Mouse (Mus musculus) cortical plate, adult 2 months (tissue): Measurements from ENCODE around the gene Kif26b. TPM values are rescaled to one million over a fixed set of nuclear protein-coding genes. Genes with fewer than 3 reads are reported as not detected.

Source experiments
- H3K27ac ChIP-seq: fragments of 200-500 bp; 2 replicates; pipeline ENCODE4 v1.5.1; 2012; ENCODE audit warnings: low read length, control low read depth, inconsistent platforms; ENCODE audit not compliant: insufficient read depth
- H3K4me1 ChIP-seq: fragments of 200-500 bp; 2 replicates; pipeline ENCODE4 v1.6.1; 2011; ENCODE audit warnings: low read length; ENCODE audit not compliant: control insufficient read depth, insufficient read depth
- H3K4me3 ChIP-seq: fragments of 200-500 bp; 2 replicates; pipeline ENCODE4 v1.5.1; 2011; ENCODE audit warnings: mild to moderate bottlenecking, low read length, control low read depth; ENCODE audit not compliant: insufficient read depth
- CTCF ChIP-seq: fragments of 200-500 bp; IDR thresholded peaks from 2 replicates; pipeline ENCODE4 v1.5.1; 2011; ENCODE audit warnings: mild to moderate bottlenecking, control low read depth, low read length; ENCODE audit not compliant: insufficient read depth; ENCODE audit errors: extremely low read depth
- POLR2A ChIP-seq: fragments of 200-500 bp; IDR thresholded peaks from 2 replicates; pipeline ENCODE4 v1.6.1; 2011; ENCODE audit warnings: mild to moderate bottlenecking, low read length, control low read depth; ENCODE audit not compliant: insufficient read depth; ENCODE audit errors: extremely low read depth
- polyA plus RNA-seq: library from polyadenylated mRNA; depleted of rRNA; stranded (reverse); fragments of >200 nt; gene quantifications from 2 replicates; pipeline ENCODE4 v1.2.3, GENCODE M21; 2012; rRNA removed

Gene Kif26b
- polyA plus RNA-seq, 1 experiment = 1.9 TPM

DNA sequence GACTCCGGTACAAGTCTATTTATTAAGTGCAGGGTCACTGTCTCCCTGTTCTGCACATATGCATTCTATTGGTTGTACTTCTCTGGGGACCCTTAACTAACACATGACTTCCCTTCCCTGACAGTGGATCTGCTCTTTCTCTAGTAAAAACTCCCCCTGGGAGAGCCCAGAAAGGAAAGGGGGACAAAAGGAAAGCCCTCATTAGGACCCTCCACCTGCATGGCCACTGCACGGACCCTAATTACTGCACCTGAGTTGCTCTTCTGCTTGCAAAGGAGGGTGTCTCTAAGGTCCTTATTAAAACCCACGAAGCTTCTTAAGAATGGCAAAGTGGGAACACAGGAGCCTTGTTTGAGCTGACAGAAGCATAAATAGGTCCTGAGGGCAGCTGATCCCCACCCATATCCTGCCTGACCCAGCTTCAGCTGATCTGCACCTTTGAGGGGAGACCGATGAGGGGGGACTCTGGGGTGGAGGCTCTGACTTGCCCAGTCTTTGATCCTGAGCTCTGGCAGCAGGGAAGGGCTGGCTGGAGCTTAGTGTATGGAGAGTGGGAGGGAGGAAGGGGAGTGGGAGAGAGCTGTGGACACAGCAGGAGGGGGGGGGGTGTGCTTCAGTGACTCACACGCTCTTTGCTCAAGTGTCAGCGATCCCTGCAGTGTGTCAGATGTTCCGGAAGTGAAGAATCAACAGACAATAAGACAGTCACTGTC is 413.5 kb downstream of the Kif26b start:
- H3K27ac ChIP-seq = no peak overlapping the region
- TF ChIP-seq CTCF = no peak
- no peak for TF ChIP-seq POLR2A
- no peaks in the 10 kb centered on the region for H3K4me1 ChIP-seq
- no peak overlapping the region for H3K4me3 ChIP-seq

DNA sequence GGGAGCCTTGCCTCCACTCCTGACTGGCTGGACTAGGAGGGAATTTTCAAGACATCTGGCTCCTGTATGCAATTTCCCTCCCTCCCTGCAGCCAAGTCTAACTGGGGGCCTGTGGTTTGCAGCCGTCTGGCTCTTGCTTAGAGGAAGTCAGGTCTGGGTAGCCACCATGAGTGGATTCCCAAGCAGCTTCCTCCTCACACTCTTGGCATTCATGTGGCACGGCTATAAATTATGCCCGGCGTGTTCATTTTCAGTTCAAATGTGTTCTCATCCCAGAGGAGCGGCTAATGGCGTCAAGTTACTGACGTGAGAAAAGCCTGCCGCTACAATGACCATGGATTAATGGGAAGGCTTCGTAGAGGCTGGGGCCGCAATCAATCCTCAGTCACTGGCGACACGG is 424.0 kb downstream of the Kif26b start:
- TF ChIP-seq CTCF (no peak), POLR2A (no peak)
- no peaks in the 10 kb centered on the region for H3K4me1 ChIP-seq
- no peak overlapping the region for H3K4me3 ChIP-seq
- no peak overlapping the region for H3K27ac ChIP-seq

DNA sequence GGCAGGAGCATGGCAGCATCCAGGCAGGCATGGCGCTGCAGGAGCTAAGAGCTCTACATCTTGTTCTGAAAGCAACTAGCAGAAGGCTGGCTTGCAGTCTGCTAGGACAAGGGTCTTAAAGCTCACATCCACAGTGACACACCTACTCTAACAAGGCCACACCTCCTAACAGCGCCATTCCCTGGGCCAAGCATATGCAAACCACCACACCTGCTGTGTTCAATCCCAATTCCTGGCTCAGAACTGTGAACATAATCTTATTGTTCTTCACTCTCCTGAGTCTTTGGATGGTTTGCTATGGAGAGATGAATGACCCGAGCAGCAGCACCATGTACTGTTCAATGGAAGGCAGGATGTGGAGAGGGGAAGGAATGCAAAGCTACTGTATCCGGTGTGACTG is 429.7 kb downstream of the Kif26b start:
- Histone ChIP-seq H3K4me1 (no peaks in the 10 kb centered on the region), H3K4me3 (no peak overlapping the region), H3K27ac (no peak overlapping the region)
- no peak for TF ChIP-seq POLR2A
- no peak for TF ChIP-seq CTCF

DNA sequence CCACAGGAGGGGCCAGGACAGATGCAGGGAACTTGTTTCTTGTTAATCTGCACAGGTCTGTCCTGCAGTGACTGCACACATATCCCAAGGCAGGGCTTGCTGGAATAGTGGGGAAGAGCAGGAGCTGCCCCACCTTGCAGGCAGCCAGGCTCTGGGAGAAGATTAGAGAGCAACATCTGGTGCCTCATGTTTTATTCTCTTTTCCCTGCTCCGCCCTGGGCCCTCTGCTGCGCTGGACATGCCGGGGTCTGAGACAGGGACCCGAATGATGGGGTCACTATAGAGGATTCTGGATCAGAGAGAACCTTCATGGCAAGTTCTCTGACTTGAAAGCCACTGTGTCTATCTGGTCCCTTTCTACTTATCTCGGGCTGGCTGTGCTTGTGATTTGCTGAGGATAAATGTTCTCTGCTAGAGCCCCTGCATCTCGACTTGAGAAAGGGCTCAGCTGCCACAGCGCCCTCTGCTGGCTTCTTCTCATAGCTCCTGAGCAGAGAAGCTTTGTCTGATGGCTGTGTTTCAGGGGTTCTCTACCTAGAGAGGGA is 431.2 kb downstream of the Kif26b start:
- Histone ChIP-seq H3K4me1 (no peaks in the 10 kb centered on the region), H3K4me3 (no peak overlapping the region), H3K27ac (no peak overlapping the region)
- TF ChIP-seq POLR2A = no peak
- peak; percentile 69 for TF ChIP-seq CTCF

DNA sequence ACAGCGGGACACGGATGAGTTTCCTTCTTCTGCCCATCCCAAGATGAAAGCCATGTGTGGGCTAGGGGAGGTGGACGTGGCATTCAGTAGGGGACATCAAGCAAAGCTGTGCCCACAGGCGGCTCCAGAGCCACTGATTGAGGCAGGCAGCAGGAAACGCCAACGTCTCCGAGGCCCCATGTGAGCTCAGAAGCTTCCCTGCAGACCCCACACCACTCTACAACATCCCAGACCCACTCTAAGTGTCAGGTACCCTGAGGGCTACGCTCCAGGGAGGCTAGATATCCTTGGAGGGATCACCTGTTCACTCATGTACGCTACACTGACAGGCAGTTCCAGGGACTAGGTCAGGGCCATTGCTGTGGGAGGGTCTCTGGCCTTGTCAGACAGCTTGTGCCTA is 432.7 kb downstream of the Kif26b start:
- no peak for TF ChIP-seq POLR2A
- no peak for TF ChIP-seq CTCF
- H3K4me3 ChIP-seq = no peak overlapping the region
- H3K27ac ChIP-seq = no peak overlapping the region
- no peaks in the 10 kb centered on the region for H3K4me1 ChIP-seq

DNA sequence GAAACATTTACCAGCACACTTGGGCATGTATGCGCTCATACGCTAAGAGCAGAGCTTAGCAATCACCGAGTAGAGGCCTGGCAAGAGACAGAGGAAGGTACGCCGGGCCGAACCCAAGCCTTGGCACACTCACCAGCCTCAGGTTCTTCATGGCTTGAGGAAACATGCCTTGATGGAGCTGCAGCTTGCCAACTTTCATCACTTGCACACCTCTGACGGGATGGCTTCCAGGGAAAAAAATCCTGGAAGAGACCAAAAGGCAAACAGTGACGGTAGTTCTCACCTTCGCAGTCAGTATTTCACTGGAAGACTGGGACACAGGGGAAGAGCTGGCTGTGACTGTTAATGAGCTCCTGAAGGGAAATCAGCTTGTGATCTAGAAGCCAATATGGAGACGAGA is 443.1 kb downstream of the Kif26b start:
- no peak overlapping the region for H3K27ac ChIP-seq
- H3K4me3 ChIP-seq = no peak overlapping the region
- TF ChIP-seq POLR2A = no peak
- TF ChIP-seq CTCF = no peak
- no peaks in the 10 kb centered on the region for H3K4me1 ChIP-seq

DNA sequence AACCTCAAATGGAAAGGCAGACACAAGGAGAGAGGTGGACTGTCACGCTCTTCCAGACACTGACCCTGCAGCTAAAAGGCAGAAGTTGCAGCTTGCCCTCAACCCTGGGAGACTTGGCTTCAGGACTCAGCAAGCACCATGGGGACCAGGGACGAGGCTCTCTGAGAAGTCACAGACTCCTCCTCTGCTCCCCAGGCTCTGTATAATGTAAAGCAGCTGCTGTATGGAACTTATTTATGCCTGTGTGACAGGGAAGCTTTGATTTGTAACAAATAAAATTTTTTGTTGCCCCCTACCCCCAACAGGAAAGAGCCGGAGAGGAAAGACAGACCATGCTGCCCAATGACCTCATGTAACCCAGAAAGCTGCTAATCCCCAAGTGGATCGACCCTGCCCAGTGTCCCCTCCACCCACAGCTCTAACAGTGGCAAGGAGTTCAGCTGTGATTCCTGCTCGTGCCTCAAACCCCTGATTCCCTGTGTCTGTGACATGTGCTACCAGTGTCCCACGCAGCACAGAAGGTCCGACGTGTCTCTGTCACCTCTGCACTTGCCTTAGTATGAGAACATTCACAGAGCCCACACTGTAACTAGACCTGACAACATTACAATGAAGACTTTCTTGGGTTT is 449.8 kb downstream of the Kif26b start:
- H3K27ac ChIP-seq = no peak overlapping the region
- no peak overlapping the region for H3K4me3 ChIP-seq
- no peaks in the 10 kb centered on the region for H3K4me1 ChIP-seq
- TF ChIP-seq POLR2A = no peak
- no peak for TF ChIP-seq CTCF

DNA sequence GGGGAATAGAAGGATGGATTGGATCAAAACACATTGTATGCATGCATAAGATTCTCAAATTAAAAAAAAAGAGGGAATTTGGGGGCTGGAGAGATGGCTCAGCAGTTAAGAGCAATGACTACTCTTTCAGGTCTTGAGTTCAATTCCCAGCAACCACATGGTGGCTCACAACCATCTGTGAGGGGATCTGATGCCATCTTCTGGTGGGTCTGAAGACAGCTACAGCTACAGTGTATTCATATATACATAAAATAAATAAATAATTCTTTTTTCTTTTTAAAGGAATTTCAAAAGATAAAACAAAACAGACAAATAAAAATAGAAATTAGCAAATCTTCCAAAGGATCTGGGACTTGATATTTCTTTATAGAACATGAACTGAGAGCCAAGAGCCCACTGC is 451.3 kb downstream of the Kif26b start:
- H3K27ac ChIP-seq = no peak overlapping the region
- H3K4me3 ChIP-seq = no peak overlapping the region
- TF ChIP-seq POLR2A (no peak), CTCF (no peak)
- H3K4me1 ChIP-seq = no peaks in the 10 kb centered on the region

DNA sequence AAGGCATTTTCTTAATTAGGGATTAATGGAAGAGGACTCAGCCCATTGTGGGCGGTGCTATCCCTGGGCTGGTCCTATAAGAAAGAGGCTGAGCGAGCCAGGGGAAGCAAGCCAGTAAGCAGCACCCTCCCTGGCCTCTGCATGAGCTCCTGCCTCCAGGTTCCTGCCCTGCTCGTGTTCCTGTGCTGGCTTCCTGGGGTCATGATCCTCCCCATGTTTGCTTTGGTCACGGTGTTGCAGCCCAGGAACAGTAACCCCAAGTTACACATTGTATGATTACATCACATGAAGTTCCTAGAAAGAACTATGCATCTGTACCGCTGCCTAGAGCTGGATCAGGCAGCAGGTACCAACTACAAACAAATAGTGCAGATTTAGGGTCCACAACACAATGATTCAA is 452.7 kb downstream of the Kif26b start:
- H3K4me3 ChIP-seq = no peak overlapping the region
- H3K27ac ChIP-seq = no peak overlapping the region
- H3K4me1 ChIP-seq = no peaks in the 10 kb centered on the region
- no peak for TF ChIP-seq CTCF
- no peak for TF ChIP-seq POLR2A

DNA sequence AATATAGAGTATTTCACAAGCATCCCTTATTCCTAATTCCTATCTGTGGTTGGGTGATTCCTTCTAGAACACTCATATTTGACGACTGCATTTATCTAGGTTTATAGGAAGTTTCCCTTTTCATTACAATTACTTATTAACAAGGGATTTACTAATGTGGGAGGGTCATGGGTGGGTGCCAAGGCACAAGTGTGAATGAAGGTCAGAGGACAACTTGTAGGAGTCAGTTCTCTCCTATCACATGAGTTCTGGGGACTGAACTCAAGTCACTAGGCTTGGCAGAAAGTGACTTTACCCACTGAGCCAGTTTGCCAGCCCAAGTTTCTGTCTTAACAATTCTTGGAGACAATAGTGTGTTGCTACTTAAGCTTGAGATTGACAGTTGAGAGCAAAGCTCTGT is 459.3 kb downstream of the Kif26b start:
- no peak for TF ChIP-seq CTCF
- no peak for TF ChIP-seq POLR2A
- Histone ChIP-seq H3K4me1 (no peaks in the 10 kb centered on the region), H3K27ac (no peak overlapping the region), H3K4me3 (no peak overlapping the region)

Other genes with a start within 250 kb of the Kif26b start
- 62.8 and 63.5 TPM in 2 replicates for gene Cox20, start 210.0 kb upstream of the Kif26b start, polyA plus RNA-seq
- 317 and 349 TPM in 2 replicates for gene Hnrnpu, start 191.3 kb upstream of the Kif26b start, polyA plus RNA-seq
- gene Efcab2, start 123.0 kb upstream of the Kif26b start, polyA plus RNA-seq = 7.0 and 7.3 TPM in 2 replicates